Mouse (Mus musculus) lung, postnatal 0 days (tissue): Measurements from ENCODE around the gene Nmnat2.

ENCODE experiments used
- CTCF ChIP-seq: IDR thresholded peaks from 2 replicates; pipeline ENCODE4 v1.5.1; 2016; ENCODE audit warnings: antibody characterized with exemption, mild to moderate bottlenecking
- EP300 ChIP-seq: IDR thresholded peaks from 2 replicates; pipeline ENCODE4 v1.6.1; 2016; ENCODE audit warnings: antibody characterized with exemption, mild to moderate bottlenecking, control low read depth

- no peak for TF ChIP-seq CTCF
- no peak for TF ChIP-seq EP300
These were observed 11.4 kb downstream of the Nmnat2 start for GRCm38 (mm10) chr1:152966222-152966621.
